25 mouse cellular contexts compared by ENCODE assay signal in the genomic region with DNA sequence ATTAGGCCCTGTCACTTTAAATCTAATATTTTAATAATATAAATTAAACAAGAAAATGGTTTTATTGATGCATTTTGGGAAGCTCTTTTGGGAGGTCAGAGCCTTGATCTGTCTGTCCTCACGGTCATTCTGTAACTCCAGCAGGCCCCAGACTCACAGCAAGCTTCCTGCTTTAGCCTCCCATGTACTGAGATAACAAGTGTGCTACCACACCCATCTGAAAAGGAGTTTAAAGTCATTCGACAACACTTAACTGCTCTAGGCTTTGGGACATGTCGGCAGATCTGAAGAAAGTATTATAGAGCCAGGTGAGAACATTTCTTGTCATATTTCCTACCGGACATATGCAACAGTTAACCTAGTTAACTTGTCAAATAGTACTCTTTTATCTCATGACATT.
"Had no signal": no experiment of that assay in that cellular context is flagged by ENCODE, and none has a peak within 500 bp of the region (broad histone marks: within the 10 kb centered on the region; RNA-seq: fewer than 3 reads in every experiment).

No protein-coding gene starts in this region.

- H3K4me3 ChIP-seq: layer of hippocampus, adult 2 months; limb, embryonic 10.5 days; limb, embryonic 13.5 days; liver, embryonic 12.5 days; liver, embryonic 15.5 days; lung, embryonic 15.5 days; megakaryocyte, embryonic 14.5 days; midbrain, embryonic 10.5 days; midbrain, embryonic 13.5 days; neural tube, embryonic 12.5 days; neural tube, embryonic 15.5 days; stomach, embryonic 15.5 days had no signal

- H3K27ac ChIP-seq: kidney, postnatal 0 days; layer of hippocampus, adult 2 months; limb, embryonic 10.5 days; limb, embryonic 13.5 days; liver, embryonic 12.5 days; liver, embryonic 15.5 days; macrophage; midbrain, embryonic 10.5 days; midbrain, embryonic 13.5 days; neural tube, embryonic 12.5 days; neural tube, embryonic 15.5 days; stomach, embryonic 15.5 days had no signal

- H3K4me1 ChIP-seq: midbrain, embryonic 13.5 days had no signal

- H3K9ac ChIP-seq: limb, embryonic 13.5 days; liver, embryonic 12.5 days; liver, embryonic 15.5 days; lung, embryonic 15.5 days; midbrain, embryonic 13.5 days; neural tube, embryonic 12.5 days; neural tube, embryonic 15.5 days; stomach, embryonic 15.5 days had no signal

- H3K27me3 ChIP-seq: limb, embryonic 13.5 days; liver, embryonic 12.5 days; liver, embryonic 15.5 days; lung, embryonic 15.5 days; midbrain, embryonic 13.5 days; neural tube, embryonic 12.5 days; neural tube, embryonic 15.5 days; stomach, embryonic 15.5 days had no signal

- ATAC-seq: liver, embryonic 12.5 days; midbrain, embryonic 13.5 days had no signal

- H3K9me3 ChIP-seq: limb, embryonic 10.5 days; limb, embryonic 13.5 days; liver, embryonic 12.5 days; liver, embryonic 15.5 days; lung, embryonic 15.5 days; megakaryocyte, embryonic 14.5 days; midbrain, embryonic 10.5 days; midbrain, embryonic 13.5 days; neural tube, embryonic 12.5 days; neural tube, embryonic 15.5 days; stomach, embryonic 15.5 days had no signal

- DNase-seq: kidney, postnatal 25 days; layer of hippocampus, adult 9-11 months; liver; lung, adult 18-20 months; lung, postnatal 14 days; right cerebral cortex, adult 18-20 months; right cerebral cortex, postnatal 14 days; right cerebral cortex, postnatal 4 days; spleen, adult 18-20 months; thymus, adult 18-20 months; thymus, postnatal 36 days had no signal

- H3K36me3 ChIP-seq: limb, embryonic 13.5 days; liver, embryonic 12.5 days; liver, embryonic 15.5 days; lung, embryonic 15.5 days; midbrain, embryonic 10.5 days; midbrain, embryonic 13.5 days; neural tube, embryonic 12.5 days; neural tube, embryonic 15.5 days; stomach, embryonic 15.5 days had no signal

- H3K4me2 ChIP-seq: limb, embryonic 13.5 days; liver, embryonic 12.5 days; liver, embryonic 15.5 days; lung, embryonic 15.5 days; midbrain, embryonic 13.5 days; neural tube, embryonic 12.5 days; neural tube, embryonic 15.5 days; stomach, embryonic 15.5 days had no signal
